Mouse (Mus musculus): Measurements from ENCODE around the gene Pfas. TPM values are rescaled to one million over a fixed set of nuclear protein-coding genes. Genes with fewer than 3 reads are reported as not detected.
"Not testable (repeated sequence)": the region's sequence is repeated elsewhere in the genome, so short reads cannot be mapped to it uniquely, and the experiment has no call there.

Pfas gene
- total RNA-seq, 1 experiment from 2014 or later = 29.0 TPM

DNA sequence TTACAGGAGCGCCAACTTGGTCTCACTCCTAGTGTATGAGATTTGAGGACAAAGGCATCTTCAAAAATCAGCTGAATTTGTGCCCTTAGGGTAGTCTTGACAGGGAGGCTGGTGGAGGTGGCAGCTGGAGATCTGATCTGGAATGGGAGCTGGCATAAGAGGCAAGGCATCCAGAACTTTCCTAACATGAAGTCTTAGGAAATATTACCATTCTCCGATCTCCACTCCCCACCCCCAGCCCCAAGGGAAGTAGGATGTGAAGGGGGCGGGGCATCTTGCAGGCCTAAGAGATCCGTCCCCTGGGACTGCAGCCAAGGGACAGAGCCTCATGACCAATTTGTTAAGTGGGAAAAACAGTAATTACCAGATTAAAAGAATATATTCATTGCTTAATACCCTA is 38.0 kb downstream of the Pfas start:
- peak; percentile 74 for DNase-seq

DNA sequence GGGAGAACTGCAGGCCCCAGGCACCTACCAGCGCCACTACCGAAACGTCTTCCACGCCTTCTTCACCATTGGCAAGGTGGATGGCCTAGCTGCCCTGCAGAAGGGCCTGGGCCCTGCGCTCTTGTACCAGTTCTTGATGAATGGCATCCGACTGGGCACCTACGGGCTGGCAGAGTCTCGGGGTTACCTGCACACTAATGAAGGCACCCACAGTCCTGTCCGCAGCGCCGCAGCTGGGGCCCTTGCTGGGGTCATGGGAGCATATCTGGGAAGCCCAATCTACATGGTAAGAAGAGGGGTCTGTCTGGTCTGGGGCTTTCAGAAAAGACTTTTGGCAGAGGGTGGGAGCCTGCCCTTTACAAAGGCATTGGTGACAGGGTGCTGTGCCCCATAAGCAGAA is 39.5 kb downstream of the Pfas start:
- DNase-seq = no peak

DNA sequence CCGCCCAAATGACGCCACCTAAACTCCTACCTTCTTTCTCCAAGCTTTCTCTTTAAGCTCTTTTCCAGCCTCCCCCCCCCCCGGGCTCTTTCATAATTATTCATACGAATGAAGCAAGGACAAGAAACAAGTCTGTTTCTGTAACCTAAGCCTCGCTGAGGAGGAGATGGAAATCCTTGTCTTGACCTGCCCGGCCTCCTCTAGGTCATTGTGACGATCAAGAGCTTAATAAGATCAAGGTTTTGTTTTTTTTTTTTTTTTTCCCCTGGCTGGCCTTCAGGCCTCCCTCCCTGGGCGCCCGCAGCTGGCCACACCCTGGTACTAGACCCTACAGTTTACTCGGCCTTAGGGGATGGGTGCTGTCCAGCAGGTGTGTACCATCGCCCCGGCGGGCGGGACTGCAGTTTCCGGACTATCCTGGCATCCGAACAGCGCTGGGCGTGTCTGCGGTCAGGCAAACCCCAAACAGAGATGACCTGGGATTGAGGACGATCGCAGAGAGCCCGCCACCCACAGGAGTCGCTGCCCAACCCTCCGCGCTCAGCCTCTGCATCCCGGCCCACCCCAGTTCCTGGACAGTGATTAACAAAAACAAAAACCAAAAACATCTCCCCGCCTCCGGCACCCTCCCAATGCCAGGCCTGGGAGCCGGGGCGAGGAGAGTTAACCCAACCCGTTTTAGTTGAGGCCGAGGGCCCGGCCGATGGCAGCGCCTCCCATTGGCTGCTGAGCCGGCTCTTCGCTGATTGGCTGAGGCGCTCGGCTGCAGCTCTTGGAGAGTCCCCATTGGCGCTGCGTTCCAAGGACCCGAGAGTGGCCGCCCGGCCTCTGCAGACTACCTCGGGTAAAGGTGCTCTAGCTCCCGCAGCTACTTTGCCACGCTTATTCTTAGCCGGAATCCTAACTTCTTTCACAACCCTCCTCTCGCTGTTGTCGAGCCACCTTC is 40.6 kb downstream of the Pfas start, which contains the start of gene Slc25a35:
Gene Slc25a35, plus strand, starts transcription at position 795 of the 946 bp plus-strand sequence.
- DNase-seq = peak; percentile 97

DNA sequence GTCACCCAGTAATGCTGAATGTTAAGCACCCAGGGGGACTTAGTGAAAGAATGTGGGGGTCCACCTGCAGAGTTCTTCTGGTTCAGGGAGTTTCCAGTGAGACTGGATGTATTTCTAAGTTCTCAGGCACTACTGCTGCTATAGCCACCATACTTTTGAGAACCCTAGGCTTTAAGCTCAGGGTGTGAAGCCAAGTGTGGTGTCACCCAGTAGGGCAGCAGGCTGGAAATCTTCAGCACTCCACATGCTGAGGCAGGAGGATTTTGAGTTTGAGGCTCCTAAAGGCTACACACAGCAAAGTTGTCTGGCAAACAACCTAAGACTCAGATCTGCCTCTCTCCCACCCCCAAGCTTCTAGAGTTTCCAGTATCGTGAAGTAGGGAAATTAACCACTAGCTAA is 41.7 kb downstream of the Pfas start:
- DNase-seq = no peak

DNA sequence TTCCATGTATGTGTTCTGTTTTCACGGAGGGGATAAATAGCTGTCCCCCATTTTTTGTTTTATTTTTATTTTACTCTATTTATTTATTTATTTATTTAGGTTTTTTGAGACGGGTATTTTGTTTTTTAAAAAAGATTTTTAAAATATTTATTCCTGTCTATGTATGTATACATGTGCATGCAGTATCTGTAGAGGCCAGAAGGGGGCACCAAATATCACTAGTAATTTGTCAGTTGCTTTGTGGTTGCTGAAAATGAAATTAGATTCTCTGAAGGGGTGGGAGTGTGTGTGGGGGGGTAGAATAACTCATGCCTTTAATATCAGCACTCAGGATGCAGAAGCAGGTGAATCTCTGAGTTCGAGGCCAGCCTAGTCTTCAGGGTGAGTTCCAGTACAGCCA is 42.4 kb downstream of the Pfas start:
- peak; percentile 77 for DNase-seq

DNA sequence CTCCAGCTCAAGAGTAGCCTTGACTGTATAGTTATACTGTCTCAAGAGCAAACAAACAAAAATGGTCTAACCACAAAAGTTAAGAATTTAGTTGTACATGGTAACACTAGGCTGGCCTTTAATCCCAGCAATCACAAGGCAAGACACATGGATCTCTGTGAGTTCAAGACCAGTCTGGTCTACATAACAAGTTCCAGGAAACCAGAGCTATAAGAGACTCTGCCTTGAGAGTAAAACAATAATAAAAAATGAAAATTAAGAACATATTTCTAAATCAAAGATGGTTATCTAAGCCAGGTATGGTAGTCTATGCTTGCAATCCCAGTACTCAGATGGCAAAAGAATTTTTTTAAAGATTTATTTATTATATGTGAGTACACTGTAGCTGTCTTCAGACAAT is 43.2 kb downstream of the Pfas start:
- no peak for DNase-seq

DNA sequence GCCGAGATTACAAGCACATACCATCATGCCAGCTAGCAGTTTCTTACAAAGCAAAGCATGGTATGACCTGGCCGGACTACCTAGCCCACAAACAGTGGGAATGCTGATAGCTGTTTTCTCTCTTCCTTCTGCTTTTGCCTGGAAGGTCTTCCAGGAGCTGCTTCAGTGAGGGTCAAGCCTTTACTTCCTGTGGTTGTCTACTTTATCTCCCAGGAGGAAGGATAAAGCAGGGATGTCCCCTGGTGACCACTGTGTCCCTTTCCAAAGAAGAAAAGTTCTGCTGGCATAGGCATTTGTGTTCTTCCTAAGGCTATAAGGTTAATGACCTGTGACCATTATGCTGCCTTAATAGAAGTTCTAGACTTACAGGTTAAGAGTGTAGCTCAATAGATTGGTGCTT is 44.9 kb downstream of the Pfas start:
- DNase-seq = no peak

DNA sequence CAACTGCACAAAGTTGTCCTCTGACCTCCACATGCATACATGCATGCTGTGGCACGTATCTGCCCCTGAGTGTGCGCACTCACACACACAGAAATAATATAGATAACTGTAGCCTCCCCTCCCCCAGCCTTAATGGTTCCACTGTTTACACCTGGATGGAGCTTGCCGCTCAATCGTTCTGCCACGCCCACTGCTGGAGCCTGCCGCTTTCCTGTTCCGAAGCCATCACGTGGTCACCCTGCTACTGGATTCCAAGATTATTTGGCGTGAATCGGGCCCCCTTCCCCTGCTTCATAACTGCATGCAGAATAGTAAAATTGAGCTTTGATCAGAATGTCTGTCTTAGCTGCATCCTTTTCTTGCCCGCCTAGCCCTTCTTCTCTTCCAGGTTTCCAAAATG is 46.1 kb downstream of the Pfas start:
- not testable (repeated sequence) for DNase-seq

DNA sequence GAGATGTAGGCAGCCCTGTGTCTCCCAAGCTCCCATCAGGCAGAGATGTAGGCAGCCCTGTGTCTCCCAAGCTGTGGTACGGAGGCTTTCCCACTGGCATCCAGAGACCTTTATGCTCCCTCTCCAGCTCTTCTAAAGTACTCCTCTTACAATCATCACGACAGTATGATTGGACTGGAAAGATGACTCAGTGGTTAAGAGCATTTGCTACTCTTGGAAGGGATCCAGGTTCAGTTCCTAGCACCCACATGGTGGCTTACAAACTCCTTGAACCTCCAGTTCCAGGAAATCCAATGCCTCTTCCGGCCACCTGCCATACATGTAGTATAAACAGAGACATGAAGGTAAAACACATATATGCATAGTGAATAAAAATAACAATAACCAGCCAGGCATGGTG is 46.7 kb downstream of the Pfas start:
- DNase-seq = no peak

DNA sequence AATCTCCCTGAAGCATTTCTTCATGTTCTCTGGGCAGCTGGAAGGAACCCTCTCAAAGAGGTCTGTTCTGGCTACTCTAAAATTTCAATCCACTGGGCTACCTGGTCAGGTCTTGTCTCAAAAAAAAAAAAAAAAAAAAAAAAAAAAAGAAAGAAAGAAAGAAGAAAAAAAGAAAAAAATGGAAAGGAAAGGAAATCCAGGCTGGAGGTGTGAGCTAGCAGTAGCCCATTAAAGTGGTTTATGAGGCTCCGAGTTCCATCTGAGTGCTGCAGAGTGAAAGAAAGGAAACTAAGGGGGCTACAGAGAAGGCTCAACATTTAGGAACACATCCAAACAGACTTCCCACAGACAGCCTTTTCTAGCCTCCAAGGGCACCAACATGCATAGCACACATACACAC is 50.3 kb downstream of the Pfas start:
- DNase-seq = no peak

DNA sequence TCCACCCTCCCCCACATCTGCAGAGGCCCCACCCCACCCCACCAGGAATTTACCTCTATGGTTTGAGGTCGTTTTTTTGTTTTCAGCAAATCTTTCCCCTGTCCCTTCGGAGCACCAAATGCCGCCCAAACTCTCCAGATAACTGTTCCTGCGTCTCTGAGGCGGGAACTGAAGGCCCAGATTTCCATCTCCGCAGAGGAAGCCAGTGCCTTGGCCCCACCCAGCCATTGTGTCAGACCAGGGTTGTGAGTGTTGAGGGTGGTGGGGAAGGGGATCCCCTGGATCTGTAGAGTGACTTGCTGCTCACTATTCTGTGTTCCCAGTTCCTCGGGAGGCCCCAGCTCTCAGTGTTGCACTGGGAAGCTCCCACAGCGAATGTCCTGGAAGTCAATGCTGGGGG is 51.0 kb downstream of the Pfas start, which contains the start of gene Arhgef15:
Gene Arhgef15, minus strand, starts transcription at position 173 of the 400 bp plus-strand sequence.
- DNase-seq = no peak

DNA sequence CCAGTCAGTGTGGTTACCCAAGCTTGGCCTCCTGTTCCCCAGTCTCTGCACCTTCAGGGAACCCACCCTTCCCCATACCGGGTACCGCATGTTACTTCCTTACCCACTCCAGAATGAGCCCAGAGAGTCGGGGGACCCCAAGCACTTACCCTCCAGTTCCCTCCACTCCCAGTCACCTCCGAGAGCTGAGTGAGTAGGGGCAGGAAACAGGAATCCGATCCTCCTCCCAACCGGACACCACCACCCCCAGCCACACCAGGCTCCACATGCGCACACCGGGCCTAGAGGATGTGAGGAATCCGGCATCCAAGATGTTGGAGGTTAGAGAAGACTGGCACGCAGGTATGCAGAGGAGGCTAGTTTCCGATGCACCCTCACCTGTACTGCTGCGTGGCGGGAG is 51.6 kb downstream of the Pfas start:
- DNase-seq = peak; percentile 40

DNA sequence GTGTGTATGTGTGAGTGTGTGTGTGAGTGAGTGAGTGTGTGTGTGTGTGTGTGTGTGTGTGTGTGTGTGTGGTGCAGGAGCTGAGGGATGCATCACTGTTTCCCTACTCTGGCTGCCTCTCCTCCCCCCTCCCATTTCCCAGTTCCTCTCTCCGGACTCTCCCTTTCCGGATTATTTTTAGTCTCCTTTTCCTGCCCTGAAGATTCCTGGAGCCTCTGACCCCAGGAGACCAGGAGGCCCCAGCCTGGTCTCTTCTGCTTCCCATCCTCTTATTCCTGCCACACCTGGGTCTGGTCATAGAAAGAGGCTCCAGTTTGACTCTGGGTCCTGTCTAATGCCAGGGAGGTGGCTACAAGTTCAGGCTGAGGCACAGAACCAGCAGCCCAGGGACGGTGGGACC is 52.2 kb downstream of the Pfas start:
- DNase-seq = peak; percentile 43

DNA sequence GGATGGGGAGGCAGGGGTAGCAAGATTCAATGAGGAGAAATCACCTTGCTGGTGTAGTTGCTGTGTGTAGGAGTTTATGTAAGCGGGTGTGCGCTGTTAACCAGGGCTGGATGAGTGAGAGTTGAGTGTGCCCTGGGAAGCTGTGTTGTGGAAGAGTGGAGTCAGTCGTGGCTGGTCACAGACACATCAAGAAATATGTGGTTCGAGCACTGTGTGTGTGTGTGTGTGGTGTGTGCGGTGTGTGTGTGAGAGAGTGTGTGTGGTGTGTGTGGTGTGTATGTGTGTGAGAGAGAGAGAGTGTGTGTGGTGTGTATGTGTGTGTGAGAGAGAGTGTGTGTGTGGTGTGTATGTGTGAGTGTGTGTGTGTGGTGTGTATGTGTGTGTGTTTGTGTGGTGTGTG is 52.8 kb downstream of the Pfas start:
- no peak for DNase-seq

DNA sequence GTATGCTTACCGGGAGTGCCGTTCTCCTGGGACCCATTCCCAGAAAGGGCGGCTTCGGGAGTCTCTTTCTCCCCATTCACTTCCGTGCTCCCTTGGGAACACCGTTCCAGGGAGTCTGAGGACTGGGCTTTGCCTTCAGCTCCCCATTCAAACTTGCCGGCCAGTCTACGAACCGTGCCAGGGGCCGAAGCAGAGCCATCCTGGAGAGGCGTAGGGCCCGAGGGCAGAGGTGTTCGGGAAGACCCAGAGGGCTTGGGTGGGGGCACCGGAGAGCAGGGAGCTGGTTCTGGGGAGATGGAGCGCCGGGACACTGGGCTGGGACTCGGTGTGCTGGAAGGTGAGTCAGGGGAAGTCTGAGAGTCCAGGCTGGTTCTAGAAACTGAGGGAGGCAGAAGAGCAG is 53.9 kb downstream of the Pfas start:
- DNase-seq = no peak

DNA sequence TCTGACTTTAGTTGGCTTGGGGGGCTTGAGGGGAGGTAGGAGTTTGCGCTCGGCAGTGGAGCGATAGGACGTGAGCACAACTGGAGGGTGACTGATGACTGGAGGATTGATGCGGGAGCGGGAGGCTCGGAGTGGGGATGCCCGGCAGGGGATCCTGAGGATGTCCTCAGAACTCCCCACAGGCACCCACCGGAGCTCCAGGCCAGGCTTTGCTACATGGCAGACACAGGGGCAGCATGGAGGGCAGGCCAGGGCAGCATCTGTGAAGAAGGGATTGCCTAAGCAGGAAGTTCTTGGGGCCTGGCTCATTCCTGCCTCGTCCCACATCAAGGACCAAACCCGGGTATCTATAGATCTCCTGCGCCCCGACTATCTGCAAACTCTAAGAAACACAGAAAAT is 54.4 kb downstream of the Pfas start:
- no peak for DNase-seq

DNA sequence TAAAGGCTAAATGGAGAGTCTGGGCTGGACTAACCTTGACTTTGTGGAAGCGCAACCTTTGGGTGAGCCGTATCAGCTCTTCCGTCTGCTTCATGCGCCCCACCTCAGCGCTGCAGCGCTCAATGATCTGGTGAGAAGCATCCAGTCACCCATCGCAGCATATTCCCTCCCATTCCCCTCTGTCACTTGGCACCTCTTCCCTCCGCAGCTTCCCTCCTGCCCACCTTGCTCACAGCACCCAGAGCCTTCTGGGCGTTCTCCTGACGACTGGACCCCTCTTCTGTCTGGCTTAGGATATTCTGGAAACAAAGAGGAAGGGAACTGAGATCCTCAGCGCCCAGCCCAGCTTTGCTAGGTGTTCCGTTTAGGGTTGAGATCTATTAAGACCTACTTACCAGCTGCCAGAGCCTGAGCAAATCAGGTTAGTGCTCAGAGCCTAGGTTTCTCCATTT is 60.7 kb downstream of the Pfas start:
- DNase-seq = no peak

DNA sequence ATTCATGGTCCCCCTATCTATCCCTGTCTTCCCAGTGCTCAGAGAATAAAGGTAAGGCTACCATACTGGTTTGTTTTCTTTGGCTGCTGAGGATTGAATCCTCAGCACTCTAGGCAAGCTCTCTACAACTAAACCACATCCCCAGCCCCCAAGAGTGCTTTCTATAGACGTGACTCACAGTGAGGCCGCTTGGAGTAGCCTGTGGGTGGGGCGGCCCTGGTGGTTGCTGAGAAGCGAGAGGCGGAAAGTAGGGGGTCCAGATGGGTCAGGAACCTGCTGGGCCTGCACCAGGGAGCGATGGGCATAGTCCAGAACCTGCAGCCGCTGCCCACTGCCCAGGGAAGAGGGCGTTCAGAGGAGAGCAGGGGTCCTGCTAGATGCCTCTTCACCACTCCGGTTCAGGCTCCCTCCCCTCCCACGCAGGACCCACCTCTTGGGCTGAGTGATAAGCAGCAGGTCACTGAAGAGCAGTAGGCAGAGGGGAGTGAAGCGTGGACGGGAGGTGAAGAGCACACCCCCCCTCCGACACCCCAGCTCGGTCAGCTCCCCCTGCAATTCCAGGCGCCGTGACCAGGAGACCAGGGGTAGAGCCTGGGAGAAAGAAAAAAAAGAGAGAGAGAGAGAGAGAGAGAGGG is 61.3 kb downstream of the Pfas start:
- DNase-seq = no peak

DNA sequence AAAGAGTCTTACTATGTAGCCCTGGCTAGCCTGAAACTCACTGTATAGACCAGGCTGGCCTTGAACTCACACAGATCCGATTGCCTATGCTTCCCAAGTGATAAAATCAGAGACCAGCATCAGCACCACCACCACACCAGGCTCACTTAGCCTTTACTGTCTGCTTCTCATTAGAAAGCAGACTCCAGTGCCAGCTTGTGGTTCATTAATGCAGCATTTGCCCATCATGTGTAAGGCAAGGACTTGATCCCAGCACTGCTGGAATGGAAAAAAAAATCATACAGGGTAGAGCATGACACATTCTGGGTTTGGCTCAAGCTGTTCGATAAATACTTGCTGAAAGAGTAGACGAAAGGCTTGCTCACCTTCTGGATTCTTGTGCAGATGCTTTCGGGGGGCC is 62.3 kb downstream of the Pfas start:
- DNase-seq = no peak

DNA sequence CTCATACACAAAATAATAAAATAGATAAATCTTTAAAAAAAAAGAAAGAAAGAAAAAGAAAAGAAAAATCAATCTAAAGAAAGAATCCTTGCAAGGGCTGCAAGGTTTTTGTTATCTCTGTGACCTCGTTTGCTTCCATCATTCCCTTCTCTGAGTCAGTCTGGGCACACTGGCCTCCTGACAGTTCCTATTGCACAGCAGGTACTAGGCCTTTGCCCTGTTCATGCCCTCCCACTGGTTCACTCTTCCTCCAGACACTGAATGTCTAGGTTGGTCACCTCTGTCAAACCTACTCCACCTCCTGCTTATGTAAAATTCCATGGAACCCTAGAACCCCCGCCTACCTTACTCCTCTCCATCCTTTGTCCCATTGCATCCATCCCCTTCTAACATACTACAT is 63.0 kb downstream of the Pfas start:
- peak; percentile 41 for DNase-seq

DNA sequence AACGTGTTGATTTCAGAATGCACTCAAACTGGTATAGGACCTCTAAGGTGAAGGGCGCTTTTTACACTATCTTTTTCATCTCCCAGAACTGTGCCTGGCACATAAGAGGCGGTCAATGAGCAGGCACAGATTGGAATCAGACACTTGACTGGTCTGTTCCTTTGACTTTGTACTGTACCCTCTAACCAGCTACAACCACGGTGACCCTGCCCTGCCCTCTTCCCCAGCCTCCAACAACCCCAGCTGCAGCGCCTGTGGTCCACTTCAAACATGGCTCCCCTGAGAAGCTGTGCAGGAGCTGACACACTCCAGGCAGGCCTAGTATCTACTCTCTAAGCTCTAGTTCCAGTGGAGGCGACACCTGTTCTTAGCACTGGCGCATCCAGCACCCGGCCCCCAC is 65.5 kb downstream of the Pfas start:
- DNase-seq = no peak

DNA sequence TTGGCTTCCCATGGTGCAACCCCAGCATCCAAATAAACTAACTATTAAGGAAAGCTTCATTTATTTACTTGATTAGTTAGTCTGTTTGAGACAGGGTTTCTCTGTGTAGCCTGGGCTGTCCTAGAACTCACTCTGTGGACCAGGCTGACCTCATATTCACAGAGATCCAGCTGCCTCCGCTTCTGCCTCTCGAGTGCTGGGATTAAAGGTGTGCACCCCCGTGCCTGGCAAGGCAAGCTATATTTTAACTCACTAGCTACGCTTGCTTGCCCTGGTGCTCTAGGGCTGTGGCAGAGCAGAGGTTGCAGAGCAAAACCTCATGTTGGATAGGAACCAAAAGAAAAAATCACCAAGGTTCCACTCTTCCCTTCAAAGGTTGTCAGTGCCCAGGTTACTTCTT is 67.7 kb downstream of the Pfas start:
- DNase-seq = no peak

DNA sequence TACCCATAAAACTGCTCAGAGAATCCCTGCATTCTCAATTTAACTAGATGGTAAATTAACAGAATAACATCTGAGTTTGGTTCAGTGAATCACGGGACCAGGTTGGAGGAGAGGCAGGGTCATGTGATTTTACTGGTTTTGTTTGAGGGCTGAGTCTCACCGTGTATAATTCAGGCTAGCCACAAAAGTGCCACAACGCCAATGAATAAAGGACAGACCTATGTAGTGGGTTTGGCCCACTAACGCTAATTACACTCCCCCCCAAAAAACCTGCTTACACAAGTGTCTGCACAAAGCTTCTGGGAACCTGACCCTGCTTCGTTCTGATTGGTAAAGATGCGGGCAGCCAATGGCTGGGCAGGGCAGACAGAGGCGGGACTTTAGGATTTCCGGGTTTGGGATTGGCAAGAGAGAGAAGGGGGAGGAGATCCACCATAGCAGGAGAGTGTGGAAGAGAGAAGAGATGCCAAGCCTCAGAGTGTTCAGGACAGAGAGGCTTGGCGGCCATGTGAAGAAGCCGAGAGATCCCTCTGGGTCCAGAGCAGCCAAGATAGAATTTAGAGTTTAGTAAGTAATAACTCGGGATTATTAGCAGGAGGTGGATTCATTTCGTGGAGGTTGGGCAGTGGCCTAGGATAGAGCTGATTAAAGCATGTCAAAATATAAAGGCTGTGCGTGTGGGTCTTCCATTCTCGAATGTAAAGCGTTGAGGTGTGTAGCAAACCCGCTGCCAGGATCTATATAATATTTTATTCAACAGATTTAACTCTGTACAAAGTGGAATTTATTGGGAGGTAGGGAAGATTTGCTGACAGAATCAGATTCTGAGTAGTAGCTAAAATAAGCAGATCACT is 68.6 kb downstream of the Pfas start:
- peak; percentile 94 for DNase-seq
